Mouse (Mus musculus) forebrain, postnatal 0 days (tissue): ENCODE measurements at regions not wholly inside any gene's neighbourhood (a gene's known extent, or its start where the extent isn't known, plus 50 kb on each side); places are given as distances from the start of the nearest gene placed in this dataset.

Source experiments
- ATAC-seq: fragments of 200-750 bp; cut with Nextera tagmentation; 2 replicates; pipeline ENCODE4 v1.8.0; 2017; ENCODE audit warnings: mild to moderate bottlenecking, moderate library complexity
- DNase-seq: peaks from one replicate; pipeline ENCODE4 v3.0.0-alpha.2; 2015
- H3K27ac ChIP-seq: fragments of 300-500 bp; sonication (generic); 2 replicates; pipeline ENCODE4 v1.5.1; 2014; ENCODE audit warnings: low read depth, mild to moderate bottlenecking, antibody characterized with exemption, low read length, moderate library complexity, mixed read lengths
- H3K27me3 ChIP-seq: fragments of 300-500 bp; sonication (generic); 2 replicates; pipeline ENCODE4 v1.6.1; 2014; ENCODE audit warnings: mild to moderate bottlenecking, low read length, mixed read lengths; ENCODE audit not compliant: insufficient read depth
- H3K36me3 ChIP-seq: fragments of 300-500 bp; sonication (generic); 2 replicates; pipeline ENCODE4 v1.6.1; 2014; ENCODE audit warnings: mild to moderate bottlenecking, moderate library complexity; ENCODE audit not compliant: insufficient read depth
- H3K4me1 ChIP-seq: fragments of 300-500 bp; sonication (generic); 2 replicates; pipeline ENCODE4 v1.6.1; 2014; ENCODE audit warnings: antibody characterized with exemption; ENCODE audit not compliant: insufficient read depth
- H3K4me2 ChIP-seq: fragments of 300-500 bp; sonication (generic); 2 replicates; pipeline ENCODE4 v1.6.1; 2014; ENCODE audit warnings: low read depth, mild to moderate bottlenecking, moderate library complexity
- H3K4me3 ChIP-seq: fragments of 300-500 bp; sonication (generic); 2 replicates; pipeline ENCODE4 v1.5.1; 2014; ENCODE audit warnings: low read depth, low read length, mixed read lengths
- H3K9ac ChIP-seq: fragments of 300-500 bp; sonication (generic); 2 replicates; pipeline ENCODE4 v1.6.1; 2014; ENCODE audit warnings: mild to moderate bottlenecking
- H3K9me3 ChIP-seq: fragments of 300-500 bp; sonication (generic); 2 replicates; pipeline ENCODE4 v1.6.1; 2016; ENCODE audit warnings: low read length
- CTCF ChIP-seq: sonication (generic); IDR thresholded peaks from 2 replicates; pipeline ENCODE4 v1.5.1; 2016; ENCODE audit warnings: antibody characterized with exemption, control low read depth, low read depth
- WGBS: fragments of 180-500 bp; shearing (Covaris S2); extraction: QIAGEN DNeasy Blood & Tissue Kit; methylation state at CpG from one replicate; pipeline ENCODE4 v1.1.7; 2014; 5-methylcytosine and 5-hydroxymethylcytosine counted together

- WGBS = 61% methylated on average over 4 of the region's 4 CpGs
- no peak for ATAC-seq
- H3K27me3 ChIP-seq = no peaks in the 10 kb centered on the region
These were observed 238.1 kb downstream of the Cpe start for GRCm38 (mm10) chr8:64454736-64455135.

DNA sequence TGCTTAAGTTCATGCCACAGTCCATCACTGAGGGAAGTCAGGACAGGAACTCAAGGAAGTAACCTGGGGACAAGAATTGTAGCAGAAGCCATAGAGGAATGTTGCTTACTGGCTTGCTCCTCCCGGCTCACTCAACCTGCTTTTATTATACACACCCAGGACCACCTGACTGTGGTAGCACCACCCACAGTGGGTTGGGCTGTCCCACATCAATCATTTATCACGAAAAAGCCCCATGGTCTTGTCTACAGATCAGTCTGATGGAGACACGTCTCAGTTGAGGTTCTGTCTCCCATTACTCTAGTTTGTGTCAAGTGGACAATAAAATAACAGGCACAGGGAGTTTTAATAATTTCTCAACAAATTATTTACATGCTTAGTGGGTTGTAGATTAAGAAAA, 239.3 kb upstream of the Tll1 start:
- Histone ChIP-seq H3K4me3 (no peak overlapping the region), H3K27ac (no peak overlapping the region), H3K9ac (no peak overlapping the region), H3K9me3 (no peaks in the 10 kb centered on the region), H3K4me2 (no peak overlapping the region), H3K36me3 (no peaks in the 10 kb centered on the region), H3K4me1 (no peaks in the 10 kb centered on the region), H3K27me3 (no peaks in the 10 kb centered on the region)
- DNase-seq = no peak
- WGBS = 84% methylated on average over 3 of the region's 3 CpGs
- ATAC-seq = no peak
- no peak for TF ChIP-seq CTCF

More at GRCm38 (mm10) chr8:64454736-64455135, 238.1 kb downstream of the Cpe start:
- Histone ChIP-seq H3K4me2 (no peak overlapping the region), H3K4me3 (no peak overlapping the region), H3K36me3 (no peaks in the 10 kb centered on the region), H3K9ac (no peak overlapping the region), H3K9me3 (no peaks in the 10 kb centered on the region), H3K27ac (no peak overlapping the region), H3K4me1 (no peaks in the 10 kb centered on the region)
- no peak for TF ChIP-seq CTCF
- no peak for DNase-seq

GRCm38 (mm10) chr8:64444429-64444828, 238.4 kb upstream of the Tll1 start:
- H3K27me3 ChIP-seq = no peaks in the 10 kb centered on the region
- H3K27ac ChIP-seq = no peak overlapping the region
- WGBS = 92% methylated on average over 5 of the region's 5 CpGs
- no peaks in the 10 kb centered on the region for H3K36me3 ChIP-seq
- no peak overlapping the region for H3K4me3 ChIP-seq
- TF ChIP-seq CTCF = no peak
- DNase-seq (no peak), ATAC-seq (no peak)
- H3K9me3 ChIP-seq = no peaks in the 10 kb centered on the region
- no peaks in the 10 kb centered on the region for H3K4me1 ChIP-seq
- no peak overlapping the region for H3K9ac ChIP-seq
- no peak overlapping the region for H3K4me2 ChIP-seq

GRCm38 (mm10) chr8:64438489-64438888, 232.4 kb upstream of the Tll1 start:
- no peaks in the 10 kb centered on the region for H3K36me3 ChIP-seq
- H3K4me1 ChIP-seq = no peaks in the 10 kb centered on the region
- no peak overlapping the region for H3K4me2 ChIP-seq
- no peaks in the 10 kb centered on the region for H3K27me3 ChIP-seq
- no peak for TF ChIP-seq CTCF
- ATAC-seq (no peak), DNase-seq (no peak)
- H3K9me3 ChIP-seq = no peaks in the 10 kb centered on the region
- H3K9ac ChIP-seq = no peak overlapping the region
- 73% methylated on average over 5 of the region's 5 CpGs for WGBS
- H3K4me3 ChIP-seq = no peak overlapping the region
- no peak overlapping the region for H3K27ac ChIP-seq

GRCm38 (mm10) chr8:64434648-64435047, 228.6 kb upstream of the Tll1 start:
- H3K27me3 ChIP-seq = no peaks in the 10 kb centered on the region
- H3K27ac ChIP-seq = no peak overlapping the region
- WGBS = 85% methylated on average over 7 of the region's 7 CpGs
- H3K9ac ChIP-seq = no peak overlapping the region
- H3K4me2 ChIP-seq = no peak overlapping the region
- no peaks in the 10 kb centered on the region for H3K36me3 ChIP-seq
- H3K9me3 ChIP-seq = no peaks in the 10 kb centered on the region
- TF ChIP-seq CTCF = no peak
- ATAC-seq (no peak), DNase-seq (no peak)
- H3K4me1 ChIP-seq = no peaks in the 10 kb centered on the region
- no peak overlapping the region for H3K4me3 ChIP-seq

- Histone ChIP-seq H3K9ac (no peak overlapping the region), H3K4me3 (no peak overlapping the region), H3K27me3 (no peaks in the 10 kb centered on the region), H3K9me3 (no peaks in the 10 kb centered on the region), H3K27ac (no peak overlapping the region), H3K4me2 (no peak overlapping the region), H3K36me3 (no peaks in the 10 kb centered on the region), H3K4me1 (no peaks in the 10 kb centered on the region)
- ATAC-seq (no peak), DNase-seq (no peak)
- 18% methylated on average over 4 of the region's 4 CpGs for WGBS
- TF ChIP-seq CTCF = no peak
These were observed 216.8 kb upstream of the Tll1 start for GRCm38 (mm10) chr8:64422850-64423214.

GRCm38 (mm10) chr8:64422200-64422849, 216.3 kb upstream of the Tll1 start:
- ATAC-seq (peak; percentile 61), DNase-seq (peak; percentile 50)
- Histone ChIP-seq H3K4me3 (no peak overlapping the region), H3K36me3 (no peaks in the 10 kb centered on the region), H3K9me3 (no peaks in the 10 kb centered on the region), H3K27ac (no peak overlapping the region), H3K9ac (no peak overlapping the region), H3K4me1 (no peaks in the 10 kb centered on the region), H3K4me2 (no peak overlapping the region), H3K27me3 (no peaks in the 10 kb centered on the region)
- WGBS = 10% methylated on average over 8 of the region's 8 CpGs
- TF ChIP-seq CTCF = no peak
